Mouse (Mus musculus) lung, postnatal 10 days (tissue): ENCODE data around the gene Reln.

Source experiments
- DNase-seq: peaks from one replicate; pipeline ENCODE4 v3.0.0; 2021

The Reln gene

GRCm38 (mm10) chr5:22094984-22095383, 249.5 kb downstream of the Reln start:
- no peak for DNase-seq

- DNase-seq: no peak
Measured at GRCm38 (mm10) chr5:22094043-22094442, 250.5 kb downstream of the Reln start.

- DNase-seq: no peak
Measured at GRCm38 (mm10) chr5:22093157-22093865, 251.2 kb downstream of the Reln start.

- DNase-seq: no peak
Measured at GRCm38 (mm10) chr5:22080468-22080986, 264.0 kb downstream of the Reln start.

- DNase-seq: no peak
Measured at GRCm38 (mm10) chr5:22074971-22075370, 269.5 kb downstream of the Reln start.

- no peak for DNase-seq
Measured at GRCm38 (mm10) chr5:22072591-22072990, 271.9 kb downstream of the Reln start.

GRCm38 (mm10) chr5:22059251-22059650, 285.3 kb downstream of the Reln start:
- DNase-seq: no peak

- DNase-seq: no peak
Measured at GRCm38 (mm10) chr5:22041825-22042224, 302.7 kb downstream of the Reln start.

- DNase-seq: no peak
Measured at GRCm38 (mm10) chr5:22039375-22040149, 304.9 kb downstream of the Reln start.

- DNase-seq: no peak
Measured at GRCm38 (mm10) chr5:22035201-22035600, 309.3 kb downstream of the Reln start.

- no peak for DNase-seq
Measured at GRCm38 (mm10) chr5:22033039-22033438, 311.5 kb downstream of the Reln start.

GRCm38 (mm10) chr5:22031653-22032052, 312.8 kb downstream of the Reln start:
- DNase-seq: no peak

GRCm38 (mm10) chr5:22028379-22028778, 316.1 kb downstream of the Reln start:
- no peak for DNase-seq

- DNase-seq: no peak
Measured at GRCm38 (mm10) chr5:22027240-22027875, 317.1 kb downstream of the Reln start.

GRCm38 (mm10) chr5:22025746-22026145, 318.8 kb downstream of the Reln start:
- DNase-seq: no peak

- no peak for DNase-seq
Measured at GRCm38 (mm10) chr5:22024108-22024507, 320.4 kb downstream of the Reln start.

- DNase-seq: no peak
Measured at GRCm38 (mm10) chr5:22017896-22018295, 326.6 kb downstream of the Reln start.

- no peak for DNase-seq
Measured at GRCm38 (mm10) chr5:22014459-22014858, 330.0 kb downstream of the Reln start.

- no peak for DNase-seq
Measured at GRCm38 (mm10) chr5:22009142-22009541, 335.4 kb downstream of the Reln start.

GRCm38 (mm10) chr5:22007304-22008059, 337.0 kb downstream of the Reln start:
- DNase-seq: no peak

GRCm38 (mm10) chr5:22003858-22004257, 340.6 kb downstream of the Reln start:
- no peak for DNase-seq

- DNase-seq: no peak
Measured at GRCm38 (mm10) chr5:21987711-21988110, 356.8 kb downstream of the Reln start.

- DNase-seq: peak; percentile 39
Measured at GRCm38 (mm10) chr5:21986311-21986710, 358.2 kb downstream of the Reln start.
